Mouse (Mus musculus): ENCODE measurements around the gene Ctla4. TPM values are rescaled to one million over a fixed set of nuclear protein-coding genes. Genes with fewer than 3 reads are reported as not detected.

Gene Ctla4
- total and polyA plus RNA-seq, 2 experiments from 2014 or later, result not detected

DNA sequence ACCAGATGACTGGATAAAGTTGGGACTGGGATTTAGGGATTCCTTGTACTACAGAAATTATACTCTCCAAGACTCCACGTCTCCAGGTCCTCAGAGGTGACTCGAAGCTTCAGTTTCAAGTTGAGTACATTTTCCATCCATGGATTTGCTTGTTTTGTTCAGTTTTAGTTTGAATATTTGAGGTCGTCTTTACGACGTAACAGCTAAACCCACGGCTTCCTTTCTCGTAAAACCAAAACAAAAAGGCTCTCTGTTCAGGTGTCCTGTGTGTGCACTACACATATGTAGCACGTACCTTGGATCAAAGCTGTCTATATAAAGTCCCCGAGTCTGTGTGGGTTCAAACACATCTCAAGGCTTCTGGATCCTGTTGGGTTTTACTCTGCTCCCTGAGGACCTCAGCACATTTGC, 22.0 kb downstream of the Ctla4 start:
- no peak for DNase-seq (ENCODE audit: low spot score)
- H3K4me3 ChIP-seq (ENCODE audit: low read depth, low read length), result no peak overlapping the region
- TF ChIP-seq CTCF (IDR thresholded peaks at IDR 0.05), result no peak
- no peak overlapping the region for H3K9ac ChIP-seq (replicated peaks; ENCODE audit: low read length, poor library complexity, severe bottlenecking)
- H3K27me3 ChIP-seq (ENCODE audit: insufficient read depth, low read length), result no peaks in the 10 kb centered on the region
- no peaks in the 10 kb centered on the region for H3K9me3 ChIP-seq (ENCODE audit: low read length)
- no peak overlapping the region for H3K4me2 ChIP-seq (ENCODE audit: low read depth, low read length, poor library complexity, severe bottlenecking)
- H3K27ac ChIP-seq (ENCODE audit: low read depth, low read length), result no peak overlapping the region
- 94% methylated on average over 9 of the region's 9 CpGs for WGBS
- ATAC-seq (ENCODE audit: low FRiP score), result no peak
- H3K36me3 ChIP-seq (ENCODE audit: insufficient read depth, low read length), result no peaks in the 10 kb centered on the region
- H3K4me1 ChIP-seq (ENCODE audit: insufficient read depth, low read length), result no peaks in the 10 kb centered on the region

DNA sequence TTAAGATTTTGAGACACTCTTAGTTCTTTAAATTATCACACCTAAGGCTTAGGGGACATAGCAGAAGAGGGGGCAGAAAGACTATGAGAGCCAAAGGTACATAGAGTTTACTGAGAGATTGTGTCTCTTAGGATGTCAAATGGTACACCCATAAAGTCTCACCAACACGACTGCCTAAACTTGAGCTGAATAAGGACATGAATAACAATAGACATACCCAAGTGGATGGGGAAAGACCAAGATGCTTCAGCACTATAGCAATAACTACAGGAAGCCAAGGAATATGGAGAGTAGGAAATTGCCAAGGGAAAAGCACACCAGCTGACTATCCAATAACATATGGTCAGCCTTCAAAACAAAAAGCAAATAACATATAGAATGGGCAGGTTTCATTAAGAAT, 22.9 kb downstream of the Ctla4 start:
- Histone ChIP-seq H3K27ac (ENCODE audit: low read depth, low read length) (no peak overlapping the region), H3K4me3 (ENCODE audit: low read depth, low read length) (no peak overlapping the region), H3K36me3 (ENCODE audit: insufficient read depth, low read length) (no peaks in the 10 kb centered on the region), H3K9ac (replicated peaks; ENCODE audit: low read length, poor library complexity, severe bottlenecking) (no peak overlapping the region), H3K27me3 (ENCODE audit: insufficient read depth, low read length) (no peaks in the 10 kb centered on the region), H3K9me3 (ENCODE audit: low read length) (no peaks in the 10 kb centered on the region), H3K4me2 (ENCODE audit: low read depth, low read length, poor library complexity, severe bottlenecking) (no peak overlapping the region), H3K4me1 (ENCODE audit: insufficient read depth, low read length) (no peaks in the 10 kb centered on the region)
- no peak for ATAC-seq (ENCODE audit: low FRiP score)
- WGBS, result 48% methylated on average over 1 of the region's 1 CpGs
- DNase-seq (ENCODE audit: low spot score), result no peak
- no peak for TF ChIP-seq CTCF (IDR thresholded peaks at IDR 0.05)

DNA sequence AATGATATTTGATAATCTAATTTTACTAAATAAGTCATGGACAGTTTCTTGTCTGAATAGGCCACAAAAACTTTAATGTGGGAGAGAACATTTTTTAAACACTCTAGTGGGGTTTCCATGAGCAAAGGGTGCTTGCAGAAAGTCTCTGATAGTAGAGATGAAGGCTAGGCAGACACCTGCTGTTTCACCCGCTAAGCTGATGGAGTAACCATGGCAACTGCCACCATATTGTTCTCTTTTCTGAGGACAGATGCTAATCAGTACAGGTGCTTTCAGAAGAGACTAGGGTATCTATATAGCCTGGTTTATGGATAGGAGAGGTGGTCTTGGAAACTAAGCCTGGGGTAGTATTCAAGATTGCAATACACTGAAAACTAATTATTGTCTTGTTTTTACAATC, 24.0 kb downstream of the Ctla4 start:
- H3K4me1 ChIP-seq (ENCODE audit: insufficient read depth, low read length), result no peaks in the 10 kb centered on the region
- TF ChIP-seq CTCF (IDR thresholded peaks at IDR 0.05), result no peak
- H3K27ac ChIP-seq (ENCODE audit: low read depth, low read length), result no peak overlapping the region
- H3K9me3 ChIP-seq (ENCODE audit: low read length), result no peaks in the 10 kb centered on the region
- H3K27me3 ChIP-seq (ENCODE audit: insufficient read depth, low read length), result no peaks in the 10 kb centered on the region
- ATAC-seq (ENCODE audit: low FRiP score), result no peak
- no peaks in the 10 kb centered on the region for H3K36me3 ChIP-seq (ENCODE audit: insufficient read depth, low read length)
- DNase-seq (ENCODE audit: low spot score), result no peak
- 20% methylated on average over 1 of the region's 1 CpGs for WGBS
- no peak overlapping the region for H3K4me2 ChIP-seq (ENCODE audit: low read depth, low read length, poor library complexity, severe bottlenecking)
- H3K4me3 ChIP-seq (ENCODE audit: low read depth, low read length), result no peak overlapping the region
- H3K9ac ChIP-seq (replicated peaks; ENCODE audit: low read length, poor library complexity, severe bottlenecking), result no peak overlapping the region

DNA sequence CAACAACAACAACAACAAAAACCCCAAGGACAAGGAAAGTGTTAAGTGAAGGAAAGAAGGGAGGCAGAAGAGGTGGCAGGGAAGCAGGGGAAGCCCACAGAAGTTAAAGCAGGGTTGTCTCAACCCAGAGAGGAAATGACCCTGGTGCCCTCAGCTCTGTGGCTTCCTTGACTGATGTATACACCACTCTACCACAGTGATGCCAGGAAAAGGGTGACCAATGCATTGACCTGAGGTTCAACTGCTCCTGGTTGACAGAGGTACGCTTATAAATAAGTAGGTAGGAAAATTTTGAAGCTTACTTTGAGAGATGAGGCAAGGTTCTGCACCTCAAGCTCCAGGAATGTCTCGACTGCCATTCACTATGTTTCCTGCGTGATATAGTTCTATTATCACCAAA, 24.8 kb downstream of the Ctla4 start:
- Histone ChIP-seq H3K4me1 (ENCODE audit: insufficient read depth, low read length) (no peaks in the 10 kb centered on the region), H3K27me3 (ENCODE audit: insufficient read depth, low read length) (no peaks in the 10 kb centered on the region), H3K9ac (replicated peaks; ENCODE audit: low read length, poor library complexity, severe bottlenecking) (no peak overlapping the region), H3K4me2 (ENCODE audit: low read depth, low read length, poor library complexity, severe bottlenecking) (no peak overlapping the region), H3K4me3 (ENCODE audit: low read depth, low read length) (no peak overlapping the region), H3K27ac (ENCODE audit: low read depth, low read length) (no peak overlapping the region), H3K9me3 (ENCODE audit: low read length) (no peaks in the 10 kb centered on the region), H3K36me3 (ENCODE audit: insufficient read depth, low read length) (no peaks in the 10 kb centered on the region)
- no peak for DNase-seq (ENCODE audit: low spot score)
- 95% methylated on average over 3 of the region's 3 CpGs for whole genome bisulfite sequencing
- no peak for TF ChIP-seq CTCF (IDR thresholded peaks at IDR 0.05)
- no peak for ATAC-seq (ENCODE audit: low FRiP score)

DNA sequence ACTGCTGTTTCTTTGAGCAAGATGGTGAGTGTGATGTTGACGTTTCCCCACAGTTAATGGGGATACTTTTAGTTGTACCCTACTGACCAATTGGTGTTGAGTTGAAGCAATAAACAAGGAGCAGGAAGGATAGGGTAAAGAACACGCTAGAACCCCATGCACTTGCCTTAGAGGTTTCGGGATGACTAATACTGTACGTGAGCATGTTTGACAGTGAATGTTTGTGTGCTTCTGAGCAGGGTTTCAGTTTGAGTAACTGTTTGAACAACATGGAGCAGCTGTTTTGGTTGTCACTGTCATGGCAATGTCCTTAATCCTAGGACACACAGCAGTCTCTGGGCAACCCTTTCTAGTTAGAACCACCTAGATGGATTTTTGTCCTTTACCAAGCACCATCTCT, 26.5 kb downstream of the Ctla4 start:
- Histone ChIP-seq H3K9me3 (ENCODE audit: low read length) (no peaks in the 10 kb centered on the region), H3K4me2 (ENCODE audit: low read depth, low read length, poor library complexity, severe bottlenecking) (no peak overlapping the region), H3K9ac (replicated peaks; ENCODE audit: low read length, poor library complexity, severe bottlenecking) (no peak overlapping the region), H3K4me3 (ENCODE audit: low read depth, low read length) (no peak overlapping the region), H3K27me3 (ENCODE audit: insufficient read depth, low read length) (no peaks in the 10 kb centered on the region), H3K36me3 (ENCODE audit: insufficient read depth, low read length) (no peaks in the 10 kb centered on the region), H3K4me1 (ENCODE audit: insufficient read depth, low read length) (no peaks in the 10 kb centered on the region), H3K27ac (ENCODE audit: low read depth, low read length) (no peak overlapping the region)
- no peak for DNase-seq (ENCODE audit: low spot score)
- no peak for TF ChIP-seq CTCF (IDR thresholded peaks at IDR 0.05)
- no peak for ATAC-seq (ENCODE audit: low FRiP score)
- WGBS, result 89% methylated on average over 4 of the region's 4 CpGs

DNA sequence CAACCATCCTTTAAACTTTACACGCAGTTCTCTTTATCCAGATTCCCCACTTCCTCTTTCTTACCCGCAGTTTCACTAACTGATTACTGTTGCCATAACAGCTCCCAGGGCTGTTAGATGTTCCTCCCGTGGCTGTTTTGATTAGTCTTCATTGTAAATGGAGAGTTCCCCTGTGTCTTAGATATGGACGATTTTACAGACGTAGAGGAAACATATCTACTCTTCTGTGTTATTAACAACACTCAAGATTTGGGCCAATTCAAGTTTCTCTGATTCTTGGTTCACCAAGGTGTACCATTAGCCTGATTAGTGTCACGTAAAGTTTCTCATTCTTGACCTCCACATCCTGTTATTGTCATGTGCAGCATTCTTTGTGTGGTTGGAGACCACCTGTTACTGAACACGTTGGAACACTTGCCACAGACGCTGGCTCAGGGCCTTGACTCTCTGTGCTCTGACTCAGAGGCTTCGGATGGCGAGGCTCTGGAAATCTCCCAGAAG, 29.5 kb downstream of the Ctla4 start:
- TF ChIP-seq CTCF (IDR thresholded peaks at IDR 0.05), result no peak
- WGBS, result 79% methylated on average over 10 of the region's 10 CpGs
- no peak overlapping the region for H3K4me3 ChIP-seq (ENCODE audit: low read depth, low read length)
- H3K4me1 ChIP-seq (ENCODE audit: insufficient read depth, low read length), result no peaks in the 10 kb centered on the region
- DNase-seq (ENCODE audit: low spot score) (peak; percentile 15), ATAC-seq (ENCODE audit: low FRiP score) (no peak)
- no peaks in the 10 kb centered on the region for H3K9me3 ChIP-seq (ENCODE audit: low read length)
- H3K27me3 ChIP-seq (ENCODE audit: insufficient read depth, low read length), result no peaks in the 10 kb centered on the region
- H3K4me2 ChIP-seq (ENCODE audit: low read depth, low read length, poor library complexity, severe bottlenecking), result no peak overlapping the region
- H3K36me3 ChIP-seq (ENCODE audit: insufficient read depth, low read length), result no peaks in the 10 kb centered on the region
- H3K9ac ChIP-seq (replicated peaks; ENCODE audit: low read length, poor library complexity, severe bottlenecking), result no peak overlapping the region
- no peak overlapping the region for H3K27ac ChIP-seq (ENCODE audit: low read depth, low read length)

Data from midbrain, postnatal 0 days (tissue).